Mouse (Mus musculus) myocyte (in vitro differentiated cells): ENCODE data around the gene Col9a3.

Experiments used
- CEBPB ChIP-seq: IDR thresholded peaks from 2 replicates; pipeline ENCODE4 v1.6.1; 2011; ENCODE audit warnings: mild to moderate bottlenecking, moderate library complexity; ENCODE audit not compliant: poor library complexity, insufficient read depth, severe bottlenecking
- MAX ChIP-seq: IDR thresholded peaks from one replicate; pipeline ENCODE4 v1.6.1; 2011; ENCODE audit warnings: low read depth, mild to moderate bottlenecking, control low read depth
- POLR2A ChIP-seq: IDR thresholded peaks from one replicate; pipeline ENCODE4 v1.6.1; 2011; ENCODE audit warnings: low read depth, mild to moderate bottlenecking, control low read depth, moderate library complexity; ENCODE audit not compliant: insufficient read length
- REST ChIP-seq: IDR thresholded peaks from one replicate; pipeline ENCODE4 v1.6.1; 2011; ENCODE audit warnings: mild to moderate bottlenecking, control low read depth, moderate library complexity; ENCODE audit not compliant: insufficient read depth, insufficient read length
- TCF12 ChIP-seq: IDR thresholded peaks from one replicate; pipeline ENCODE4 v1.6.1; 2011; ENCODE audit warnings: mild to moderate bottlenecking, control low read depth; ENCODE audit not compliant: poor library complexity, insufficient read depth, severe bottlenecking
- USF1 ChIP-seq: IDR thresholded peaks from one replicate; pipeline ENCODE4 v1.6.1; 2011; ENCODE audit warnings: low read depth, mild to moderate bottlenecking, control low read depth, moderate library complexity

DNA sequence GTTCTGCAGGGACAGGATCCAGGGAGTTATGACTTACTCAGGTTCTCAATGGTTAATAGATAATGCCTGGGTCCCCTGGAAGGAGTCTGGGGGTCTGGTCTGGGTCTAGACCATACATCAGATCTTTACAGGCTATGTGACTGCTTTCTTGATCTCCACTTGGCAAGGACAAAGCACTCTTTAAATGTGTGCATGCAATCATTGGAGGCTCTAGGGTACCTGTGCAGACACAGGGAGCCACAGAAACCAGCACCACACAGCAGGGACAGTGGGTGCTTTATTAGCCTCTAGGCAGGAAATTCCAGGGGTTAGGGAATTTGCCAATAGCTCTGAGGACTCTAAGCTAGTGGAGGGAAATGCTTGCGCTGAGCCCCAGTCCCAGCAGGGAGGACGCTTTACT, 14.3 kb downstream of the Col9a3 start:
- TF ChIP-seq TCF12, result no peak
- no peak for TF ChIP-seq POLR2A
- TF ChIP-seq MAX, result no peak
- TF ChIP-seq USF1, result no peak
- TF ChIP-seq CEBPB, result no peak
- no peak for TF ChIP-seq REST
